Comparison of ENCODE assay signal across 14 mouse cellular contexts in the genomic region with DNA sequence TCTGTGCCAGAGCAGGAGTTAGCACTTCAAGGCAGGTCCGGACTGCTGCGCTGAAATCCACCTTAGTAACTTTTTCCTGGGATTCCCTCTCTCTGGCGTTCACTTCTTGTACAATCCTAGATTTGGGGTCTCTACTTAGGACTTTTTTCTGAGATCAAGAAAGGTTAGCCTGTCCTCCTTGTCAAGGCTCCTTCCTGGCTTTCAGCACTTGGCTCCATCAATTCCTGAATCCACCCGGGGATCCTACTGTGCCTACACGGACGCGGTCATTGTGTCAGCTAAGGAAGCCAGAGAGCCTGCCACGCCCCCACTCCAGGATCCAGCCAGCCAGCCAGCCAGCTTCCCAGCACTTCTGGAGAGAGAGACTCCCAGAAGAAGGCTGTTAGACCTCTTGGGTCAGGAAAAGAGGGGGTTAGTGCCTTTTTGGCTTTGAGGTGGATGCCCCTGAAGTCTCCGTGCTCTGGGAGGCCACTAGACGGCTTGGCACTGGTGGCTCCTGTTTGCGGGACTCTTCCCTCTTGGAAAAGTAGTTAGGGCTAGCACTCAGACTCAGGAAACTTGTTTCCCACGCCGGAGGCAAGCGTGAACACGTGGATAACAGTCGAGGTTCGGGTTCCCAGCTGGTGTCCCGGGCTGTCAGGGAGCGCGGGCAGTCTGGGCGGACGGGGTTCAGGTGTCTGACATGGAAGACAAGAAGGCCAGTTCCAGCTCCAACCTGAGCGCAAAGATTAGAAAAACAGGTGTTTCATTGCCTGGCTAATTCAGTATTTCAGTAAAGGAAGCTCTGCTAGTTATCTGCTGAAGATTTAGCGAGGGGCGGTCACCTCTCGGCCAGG. TPM values are rescaled to one million over a fixed set of nuclear protein-coding genes. Genes with fewer than 3 reads are reported as not detected.
A peak's percentile ranks its signal among the peaks of the same experiment; 100 is the strongest.
DNase-seq lines count a peak whose midpoint lies in the region; ATAC-seq and TF ChIP-seq lines count a peak whose summit lies in the region.
"Had no signal": no experiment of that assay in that cellular context is flagged by ENCODE, and none has a peak within 500 bp of the region (broad histone marks: within the 10 kb centered on the region; RNA-seq: fewer than 3 reads in every experiment).

No protein-coding gene starts in this region.

- peak overlapping the region; percentile 11; the same call in 1 of the 2 replicates for H3K4me2 ChIP-seq in forebrain, embryonic 11.5 days (ENCODE audit: low read depth, low read length, severe bottlenecking)
- no peak overlapping the region for H3K4me2 ChIP-seq in forebrain, embryonic 15.5 days (replicated peaks)
- no peak overlapping the region for H3K4me2 ChIP-seq in lung, embryonic 16.5 days (ENCODE audit: low read depth, low read length)
- no peak overlapping the region for H3K4me2 ChIP-seq in forebrain, embryonic 13.5 days
- peak overlapping the region; percentile 22; the same call in 1 of the 2 replicates for H3K4me2 ChIP-seq in midbrain, embryonic 14.5 days (ENCODE audit: low read length)
- no peak overlapping the region for H3K4me2 ChIP-seq in intestine, postnatal 0 days (replicated peaks; ENCODE audit: low read depth)

- WGBS in forebrain, embryonic 11.5 days, result under 1% methylated on average over 26 of the region's 26 CpGs
- WGBS in forebrain, embryonic 15.5 days, result under 1% methylated on average over 26 of the region's 26 CpGs
- under 1% methylated on average over 26 of the region's 26 CpGs for WGBS in lung, embryonic 16.5 days
- under 1% methylated on average over 26 of the region's 26 CpGs for WGBS in forebrain, embryonic 13.5 days
- under 1% methylated on average over 26 of the region's 26 CpGs for WGBS in midbrain, embryonic 14.5 days
- WGBS in intestine, postnatal 0 days, result 2% methylated on average over 26 of the region's 26 CpGs

- no peak for TF ChIP-seq CTCF in intestine, postnatal 0 days (IDR thresholded peaks at IDR 0.05; ENCODE audit: low read depth)

- no peaks in the 10 kb centered on the region for H3K9me3 ChIP-seq in forebrain, embryonic 11.5 days (ENCODE audit: control insufficient read depth, low read length)
- no peaks in the 10 kb centered on the region for H3K9me3 ChIP-seq in forebrain, embryonic 15.5 days
- no peaks in the 10 kb centered on the region for H3K9me3 ChIP-seq in lung, embryonic 16.5 days (ENCODE audit: control insufficient read depth, low read length)
- H3K9me3 ChIP-seq in forebrain, embryonic 13.5 days (replicated peaks), result no peaks in the 10 kb centered on the region
- no peaks in the 10 kb centered on the region for H3K9me3 ChIP-seq in midbrain, embryonic 14.5 days (ENCODE audit: control insufficient read depth, low read length)
- no peaks in the 10 kb centered on the region for H3K9me3 ChIP-seq in intestine, postnatal 0 days (ENCODE audit: control insufficient read depth)

- peak; percentile 73 for DNase-seq in forebrain, embryonic 11.5 days (ENCODE audit: low spot score)
- DNase-seq in lung, adult 18-20 months, result no peak
- DNase-seq in midbrain, embryonic 14.5 days, result peak; percentile 39
- no peak for DNase-seq in left cerebral cortex, adult 11 months (ENCODE audit: low spot score)
- DNase-seq: adrenal gland, adult 8-10 months; cerebellum, adult 18-20 months had no signal

- no peaks in the 10 kb centered on the region for H3K36me3 ChIP-seq in forebrain, embryonic 11.5 days (ENCODE audit: control insufficient read depth, insufficient read depth, low read length)
- no peaks in the 10 kb centered on the region for H3K36me3 ChIP-seq in forebrain, embryonic 15.5 days
- H3K36me3 ChIP-seq in lung, embryonic 16.5 days (ENCODE audit: control insufficient read depth, insufficient read depth, low read length), result no peaks in the 10 kb centered on the region
- no peaks in the 10 kb centered on the region for H3K36me3 ChIP-seq in forebrain, embryonic 13.5 days (ENCODE audit: poor library complexity, severe bottlenecking)
- no peaks in the 10 kb centered on the region for H3K36me3 ChIP-seq in midbrain, embryonic 14.5 days (ENCODE audit: control insufficient read depth, insufficient read depth, low read length)
- no peaks in the 10 kb centered on the region for H3K36me3 ChIP-seq in intestine, postnatal 0 days (ENCODE audit: control insufficient read depth, insufficient read depth)

- no peak overlapping the region for H3K27ac ChIP-seq in forebrain, embryonic 11.5 days (ENCODE audit: low read depth, low read length)
- no peak overlapping the region for H3K27ac ChIP-seq in forebrain, embryonic 15.5 days (replicated peaks)
- no peak overlapping the region for H3K27ac ChIP-seq in lung, embryonic 16.5 days (ENCODE audit: low read length)
- H3K27ac ChIP-seq in forebrain, embryonic 13.5 days, result no peak overlapping the region
- no peak overlapping the region for H3K27ac ChIP-seq in midbrain, embryonic 14.5 days (replicated peaks; ENCODE audit: low read depth, low read length)
- H3K27ac ChIP-seq in intestine, postnatal 0 days (ENCODE audit: low read depth, low read length), result no peak overlapping the region
- H3K27ac ChIP-seq: macrophage had no signal

- ATAC-seq in forebrain, embryonic 11.5 days (replicated peaks; ENCODE audit: low FRiP score), result no peak
- no peak for ATAC-seq in forebrain, embryonic 15.5 days (replicated peaks)
- ATAC-seq in lung, embryonic 16.5 days (ENCODE audit: low read depth), result 0 out of 2 replicates have a peak, but pooled peaks have one; percentile 32
- ATAC-seq in forebrain, embryonic 13.5 days, result no peak
- ATAC-seq in midbrain, embryonic 14.5 days (ENCODE audit: low FRiP score, low TSS enrichment), result no peak
- ATAC-seq in intestine, postnatal 0 days, result no peak
- ATAC-seq: hindbrain, embryonic 16.5 days had no signal

- H3K4me1 ChIP-seq in forebrain, embryonic 11.5 days (replicated peaks; ENCODE audit: control insufficient read depth, insufficient read depth, low read length), result peaks cover 20% of the 10 kb centered on the region; the same call in 1 of the 2 replicates
- peaks cover 15% of the 10 kb centered on the region for H3K4me1 ChIP-seq in forebrain, embryonic 15.5 days
- H3K4me1 ChIP-seq in lung, embryonic 16.5 days (replicated peaks; ENCODE audit: control insufficient read depth, insufficient read depth, low read length), result peaks cover 17% of the 10 kb centered on the region
- H3K4me1 ChIP-seq in forebrain, embryonic 13.5 days, result peaks cover 27% of the 10 kb centered on the region
- H3K4me1 ChIP-seq in midbrain, embryonic 14.5 days (ENCODE audit: control insufficient read depth, insufficient read depth, low read length), result peaks cover 10% of the 10 kb centered on the region; the same call in 1 of the 2 replicates
- 0 out of 2 replicates have a peak, but pooled peaks cover 3% of the 10 kb centered on the region for H3K4me1 ChIP-seq in intestine, postnatal 0 days (replicated peaks; ENCODE audit: control insufficient read depth, insufficient read depth, low read length)

- peaks cover 68% of the 10 kb centered on the region for H3K27me3 ChIP-seq in forebrain, embryonic 11.5 days (ENCODE audit: control insufficient read depth, insufficient read depth, low read length)
- H3K27me3 ChIP-seq in forebrain, embryonic 15.5 days, result peaks cover 76% of the 10 kb centered on the region
- peaks cover 70% of the 10 kb centered on the region for H3K27me3 ChIP-seq in lung, embryonic 16.5 days (ENCODE audit: control insufficient read depth, insufficient read depth, low read depth, low read length)
- H3K27me3 ChIP-seq in forebrain, embryonic 13.5 days, result peaks cover 86% of the 10 kb centered on the region
- H3K27me3 ChIP-seq in midbrain, embryonic 14.5 days (ENCODE audit: control insufficient read depth, insufficient read depth, low read length), result peaks cover 87% of the 10 kb centered on the region
- H3K27me3 ChIP-seq in intestine, postnatal 0 days (replicated peaks; ENCODE audit: control insufficient read depth, insufficient read depth, low read length), result peaks cover 82% of the 10 kb centered on the region

- peak overlapping the region; percentile 9; the same call in 1 of the 2 replicates for H3K4me3 ChIP-seq in forebrain, embryonic 11.5 days (ENCODE audit: low read depth, low read length)
- no peak overlapping the region for H3K4me3 ChIP-seq in forebrain, embryonic 15.5 days
- H3K4me3 ChIP-seq in lung, embryonic 16.5 days (ENCODE audit: low read length), result no peak overlapping the region
- 0 out of 2 replicates have a peak overlapping the region, but pooled peaks have one; percentile 6 for H3K4me3 ChIP-seq in forebrain, embryonic 13.5 days
- H3K4me3 ChIP-seq in midbrain, embryonic 14.5 days (replicated peaks; ENCODE audit: low read depth, low read length), result 0 out of 2 replicates have a peak overlapping the region, but pooled peaks have one; percentile 8
- H3K4me3 ChIP-seq in intestine, postnatal 0 days (ENCODE audit: low read depth, low read length), result no peak overlapping the region
- H3K4me3 ChIP-seq: erythroblast, embryonic 14.5 days had no signal

- H3K9ac ChIP-seq in forebrain, embryonic 11.5 days (ENCODE audit: low read length), result no peak overlapping the region
- H3K9ac ChIP-seq in forebrain, embryonic 15.5 days (replicated peaks), result no peak overlapping the region
- H3K9ac ChIP-seq in lung, embryonic 16.5 days (ENCODE audit: low read length), result no peak overlapping the region
- H3K9ac ChIP-seq in forebrain, embryonic 13.5 days, result no peak overlapping the region
- no peak overlapping the region for H3K9ac ChIP-seq in midbrain, embryonic 14.5 days (replicated peaks; ENCODE audit: low read length)
- no peak overlapping the region for H3K9ac ChIP-seq in intestine, postnatal 0 days (ENCODE audit: low read depth, low read length)

RNA-seq across cellular contexts. Expression of gene Sim1, which starts 2.5 kb away (rescaled TPM):
- polyA plus RNA-seq in forebrain, embryonic 11.5 days (2014; fragmentation: Nextera tagmentation; extraction: Ambion mirVana), result 4.3 and 4.8 TPM in 2 replicates
- polyA plus RNA-seq in forebrain, embryonic 15.5 days (2015; fragmentation: Nextera tagmentation; extraction: Ambion mirVana), result 0.64 and 1.8 TPM in 2 replicates
- polyA plus RNA-seq in lung, embryonic 16.5 days (2015; fragmentation: Nextera tagmentation; extraction: Ambion mirVana), result not detected in 2 replicates
- 2.0 and 7.6 TPM in 2 replicates for polyA plus RNA-seq in forebrain, embryonic 13.5 days (2015; fragmentation: Nextera tagmentation; extraction: Ambion mirVana)
- polyA plus RNA-seq in midbrain, embryonic 14.5 days (2014; fragmentation: Nextera tagmentation; extraction: Ambion mirVana), result 0.77 and 0.91 TPM in 2 replicates
- polyA plus RNA-seq in intestine, postnatal 0 days (2015; fragmentation: Nextera tagmentation; extraction: Ambion mirVana), result not detected in 2 replicates
- polyA plus RNA-seq: erythroblast, embryonic 14.5 days; macrophage; spleen, adult 2 months had no signal

Comparison
In these comparisons a context has a peak if more than half of its experiments do, and no peak if none do; other contexts are left out.
1. H3K4me2 ChIP-seq: peak in forebrain, embryonic 11.5 days (single experiment) and midbrain, embryonic 14.5 days (single experiment); none in forebrain, embryonic 15.5 days (single experiment), lung, embryonic 16.5 days (single experiment), forebrain, embryonic 13.5 days (single experiment) and intestine, postnatal 0 days (single experiment).
2. H3K4me3 ChIP-seq: peak in forebrain, embryonic 11.5 days (single experiment), forebrain, embryonic 13.5 days (single experiment) and midbrain, embryonic 14.5 days (single experiment); none in forebrain, embryonic 15.5 days (single experiment), lung, embryonic 16.5 days (single experiment) and intestine, postnatal 0 days (single experiment).
3. DNase-seq: peak in forebrain, embryonic 11.5 days (single experiment) and midbrain, embryonic 14.5 days (single experiment); none in lung, adult 18-20 months (0 of 2) and left cerebral cortex, adult 11 months (single experiment).